Mouse (Mus musculus) CH12.LX (cell line): ENCODE data around the gene Sbsn. TPM values are rescaled to one million over a fixed set of nuclear protein-coding genes. Genes with fewer than 3 reads are reported as not detected.

Experiments
- DNase-seq: peaks from one replicate; pipeline ENCODE4 v3.0.0-alpha.2; 2013; ENCODE audit errors: extremely low read depth
- H3K27ac ChIP-seq: 2 replicates; pipeline ENCODE4 v1.5.1; 2012; ENCODE audit warnings: low read depth, mild to moderate bottlenecking, control low read depth, moderate library complexity; ENCODE audit not compliant: insufficient read depth
- H3K27me3 ChIP-seq: replicated peaks from 2 replicates; pipeline ENCODE3; 2012; ENCODE audit warnings: inconsistent platforms
- H3K36me3 ChIP-seq, 2 experiments: replicated peaks in 1 of 2; 2 replicates each; pipeline versions ENCODE3 to v1.6.1; 2012; ENCODE audit warnings: inconsistent platforms in 1 of 2, low read length in 1 of 2, mild to moderate bottlenecking in 1 of 2, mixed read lengths in 1 of 2, moderate library complexity in 1 of 2; ENCODE audit not compliant: control insufficient read depth in 1 of 2, insufficient read depth in 1 of 2
- H3K4me1 ChIP-seq, 2 experiments: 2 replicates each; pipeline ENCODE4 v1.6.1; 2012; ENCODE audit warnings: inconsistent platforms in 1 of 2, moderate library complexity in 1 of 2; ENCODE audit not compliant: insufficient read depth in 2 of 2, control insufficient read depth in 1 of 2
- H3K4me2 ChIP-seq: 2 replicates; pipeline ENCODE4 v1.6.1; 2012; ENCODE audit warnings: low read depth, mild to moderate bottlenecking, control low read depth; ENCODE audit not compliant: poor library complexity, insufficient read depth, severe bottlenecking
- H3K4me3 ChIP-seq, 3 experiments: fragments of 150-350 bp in 1 of 3; sonication (generic) in 1 of 3; replicated peaks in 1 of 3; 2 replicates each; pipeline versions ENCODE3 to v1.5.1; 2011 to 2012; ENCODE audit warnings: low read depth in 2 of 3, low read length in 2 of 3, mild to moderate bottlenecking in 2 of 3, moderate library complexity in 2 of 3, control low read depth in 1 of 3, improper control_type of control experiment in 1 of 3, inconsistent platforms in 1 of 3, mixed read lengths in 1 of 3; ENCODE audit not compliant: poor library complexity in 1 of 3
- H3K79me2 ChIP-seq: replicated peaks from 2 replicates; pipeline ENCODE4 v1.6.1; 2012; ENCODE audit warnings: mild to moderate bottlenecking, moderate library complexity; ENCODE audit not compliant: control insufficient read depth, poor library complexity, insufficient read depth, severe bottlenecking; ENCODE audit errors: extremely low read depth
- H3K9ac ChIP-seq: 2 replicates; pipeline ENCODE4 v1.6.1; 2012; ENCODE audit warnings: low read depth, mild to moderate bottlenecking, control low read depth, moderate library complexity; ENCODE audit not compliant: insufficient read depth
- H3K9me3 ChIP-seq: replicated peaks from 2 replicates; pipeline ENCODE3; 2012; ENCODE audit warnings: low read length, inconsistent platforms, mixed read lengths
- BHLHE40 ChIP-seq: IDR thresholded peaks from 2 replicates; pipeline ENCODE4 v1.6.1; 2011; ENCODE audit warnings: mild to moderate bottlenecking, low read depth, low read length, improper control_type of control experiment
- CHD1 ChIP-seq: IDR thresholded peaks from 2 replicates; pipeline ENCODE4 v1.6.1; 2012; ENCODE audit warnings: low read depth, low read length, improper control_type of control experiment, inconsistent platforms
- CHD2 ChIP-seq: IDR thresholded peaks from 2 replicates; pipeline ENCODE4 v1.6.1; 2011; ENCODE audit warnings: low read length, improper control_type of control experiment
- CTCF ChIP-seq, 2 experiments: IDR thresholded peaks in 1 of 2; conservative IDR thresholded peaks in 1 of 2; 2 replicates each; pipeline ENCODE4 v1.5.1; 2011 to 2012; ENCODE audit warnings: low read depth in 2 of 2, low read length in 2 of 2, improper control_type of control experiment in 1 of 2, inconsistent platforms in 1 of 2, mild to moderate bottlenecking in 1 of 2, moderate library complexity in 1 of 2
- E2F4 ChIP-seq: IDR thresholded peaks from 2 replicates; pipeline ENCODE4 v1.6.1; 2011; ENCODE audit warnings: low read depth, low read length, improper control_type of control experiment; ENCODE audit not compliant: insufficient replicate concordance
- ELF1 ChIP-seq: IDR thresholded peaks from 2 replicates; pipeline ENCODE4 v1.6.1; 2014; ENCODE audit warnings: low read depth, mild to moderate bottlenecking, inconsistent platforms, low read length, improper control_type of control experiment
- EP300 ChIP-seq: IDR thresholded peaks from 2 replicates; pipeline ENCODE4 v1.6.1; 2011; ENCODE audit warnings: low read length, improper control_type of control experiment
- ETS1 ChIP-seq: conservative IDR thresholded peaks from 2 replicates; pipeline ENCODE4 v1.6.1; 2012; ENCODE audit warnings: low read depth, mild to moderate bottlenecking, inconsistent platforms, low read length, improper control_type of control experiment, moderate library complexity
- GABPA ChIP-seq: IDR thresholded peaks from 2 replicates; pipeline ENCODE4 v1.6.1; 2012; ENCODE audit warnings: low read depth, low read length, improper control_type of control experiment, inconsistent platforms; ENCODE audit not compliant: insufficient replicate concordance
- HCFC1 ChIP-seq: IDR thresholded peaks from 2 replicates; pipeline ENCODE4 v1.6.1; 2012; ENCODE audit warnings: low read depth, mild to moderate bottlenecking, inconsistent platforms, low read length, improper control_type of control experiment
- IRF4 ChIP-seq: IDR thresholded peaks from 2 replicates; pipeline ENCODE4 v1.6.1; 2014; ENCODE audit warnings: low read depth, mild to moderate bottlenecking, inconsistent platforms, low read length, improper control_type of control experiment
- JUN ChIP-seq: IDR thresholded peaks from 2 replicates; pipeline ENCODE4 v1.6.1; 2011; ENCODE audit warnings: low read depth, mild to moderate bottlenecking, low read length, improper control_type of control experiment, moderate library complexity; ENCODE audit not compliant: insufficient read depth
- JUND ChIP-seq: conservative IDR thresholded peaks from 2 replicates; pipeline ENCODE4 v1.6.1; 2011; ENCODE audit warnings: low read depth, low read length, improper control_type of control experiment
- KAT2A ChIP-seq: IDR thresholded peaks from 2 replicates; pipeline ENCODE4 v1.6.1; 2012; ENCODE audit warnings: low read length, improper control_type of control experiment, inconsistent platforms; ENCODE audit not compliant: insufficient replicate concordance
- MAFK ChIP-seq: IDR thresholded peaks from 2 replicates; pipeline ENCODE4 v1.6.1; 2011; ENCODE audit warnings: low read length, improper control_type of control experiment; ENCODE audit not compliant: insufficient replicate concordance
- MAX ChIP-seq: IDR thresholded peaks from 2 replicates; pipeline ENCODE4 v1.6.1; 2011; ENCODE audit warnings: low read length, improper control_type of control experiment
- MAZ ChIP-seq: IDR thresholded peaks from 2 replicates; pipeline ENCODE4 v1.6.1; 2012; ENCODE audit warnings: low read depth, mild to moderate bottlenecking, inconsistent platforms, low read length, improper control_type of control experiment, moderate library complexity
- MEF2A ChIP-seq: IDR thresholded peaks from 2 replicates; pipeline ENCODE4 v1.6.1; 2014; ENCODE audit warnings: low read depth, mild to moderate bottlenecking, inconsistent platforms, low read length, improper control_type of control experiment, borderline replicate concordance
- MXI1 ChIP-seq: IDR thresholded peaks from 2 replicates; pipeline ENCODE4 v1.6.1; 2011; ENCODE audit warnings: mild to moderate bottlenecking, low read depth, low read length, improper control_type of control experiment
- MYC ChIP-seq: IDR thresholded peaks from 2 replicates; pipeline ENCODE4 v1.6.1; 2011; ENCODE audit warnings: low read depth, mild to moderate bottlenecking, improper control_type of control experiment, low read length
- NELFE ChIP-seq: IDR thresholded peaks from 2 replicates; pipeline ENCODE4 v1.6.1; 2011; ENCODE audit warnings: low read depth, low read length, improper control_type of control experiment
- NRF1 ChIP-seq: IDR thresholded peaks from 2 replicates; pipeline ENCODE4 v1.6.1; 2014; ENCODE audit warnings: low read depth, mild to moderate bottlenecking, inconsistent platforms, low read length, improper control_type of control experiment, moderate library complexity
- PAX5 ChIP-seq: IDR thresholded peaks from 2 replicates; pipeline ENCODE4 v1.6.1; 2012; ENCODE audit warnings: low read length, inconsistent platforms, mixed read lengths
- POLR2A ChIP-seq: IDR thresholded peaks from 2 replicates; pipeline ENCODE4 v1.6.1; 2011; ENCODE audit warnings: low read depth, mild to moderate bottlenecking, improper control_type of control experiment, low read length
- POLR2AphosphoS2 ChIP-seq: IDR thresholded peaks from 2 replicates; pipeline ENCODE4 v1.6.1; 2011; ENCODE audit warnings: low read depth, low read length, improper control_type of control experiment
- RAD21 ChIP-seq: IDR thresholded peaks from 2 replicates; pipeline ENCODE4 v1.6.1; 2011; ENCODE audit warnings: low read depth, mild to moderate bottlenecking, low read length, improper control_type of control experiment, moderate library complexity
- RCOR1 ChIP-seq: conservative IDR thresholded peaks from 2 replicates; pipeline ENCODE4 v1.6.1; 2012; ENCODE audit warnings: low read depth, mild to moderate bottlenecking, inconsistent platforms, low read length, improper control_type of control experiment
- SIN3A ChIP-seq: IDR thresholded peaks from 2 replicates; pipeline ENCODE4 v1.6.1; 2012; ENCODE audit warnings: low read length, improper control_type of control experiment, inconsistent platforms
- SMC3 ChIP-seq: IDR thresholded peaks from 2 replicates; pipeline ENCODE4 v1.6.1; 2011; ENCODE audit warnings: low read depth, low read length, improper control_type of control experiment
- TBP ChIP-seq: conservative IDR thresholded peaks from 2 replicates; pipeline ENCODE4 v1.6.1; 2011; ENCODE audit warnings: low read depth, low read length, improper control_type of control experiment
- TCF12 ChIP-seq: IDR thresholded peaks from 2 replicates; pipeline ENCODE4 v1.6.1; 2014; ENCODE audit warnings: low read depth, mild to moderate bottlenecking, inconsistent platforms, low read length, improper control_type of control experiment
- UBTF ChIP-seq: IDR thresholded peaks from 2 replicates; pipeline ENCODE4 v1.6.1; 2012; ENCODE audit warnings: low read depth, mild to moderate bottlenecking, inconsistent platforms, low read length, improper control_type of control experiment, moderate library complexity
- USF1 ChIP-seq: IDR thresholded peaks from 2 replicates; pipeline ENCODE4 v1.6.1; 2014; ENCODE audit warnings: low read depth, mild to moderate bottlenecking, inconsistent platforms, low read length, improper control_type of control experiment
- USF2 ChIP-seq: conservative IDR thresholded peaks from 2 replicates; pipeline ENCODE4 v1.6.1; 2011; ENCODE audit warnings: low read depth, low read length, improper control_type of control experiment
- ZC3H11A ChIP-seq: IDR thresholded peaks from 2 replicates; pipeline ENCODE4 v1.6.1; 2012; ENCODE audit warnings: low read depth, mild to moderate bottlenecking, inconsistent platforms, low read length, improper control_type of control experiment
- ZKSCAN1 ChIP-seq: IDR thresholded peaks from 2 replicates; pipeline ENCODE4 v1.6.1; 2012; ENCODE audit warnings: low read depth, inconsistent platforms, low read length, improper control_type of control experiment, borderline replicate concordance
- ZMIZ1 ChIP-seq: IDR thresholded peaks from 2 replicates; pipeline ENCODE4 v1.6.1; 2012; ENCODE audit warnings: low read depth, mild to moderate bottlenecking, inconsistent platforms, low read length, improper control_type of control experiment
- ZNF384 ChIP-seq: IDR thresholded peaks from 2 replicates; pipeline ENCODE4 v1.6.1; 2012; ENCODE audit warnings: low read depth, low read length, improper control_type of control experiment, inconsistent platforms
- dilution Hi-C: fragments of 300-500 bp; cut with MboI; formaldehyde crosslinking; loops from 2 replicates; pipeline ENCODE4 v1.14.3; 2020; ENCODE audit warnings: low sequenced_read_pairs; ENCODE audit not compliant: extremely low pct_unique_long_range_greater_than_20kb, extremely low pct_ligation_motif_present
- in situ Hi-C: fragments of 300-500 bp; cut with MboI; formaldehyde crosslinking; loops from 3 replicates; pipeline ENCODE4 v1.14.3; 2019; ENCODE audit warnings: low sequenced_read_pairs, low pct_ligation_motif_present, low pct_unique_long_range_greater_than_20kb, mixed read lengths
- polyA plus RNA-seq: library from polyadenylated mRNA; unstranded; fragments of >175 nt; gene quantifications from 2 replicates; pipeline ENCODE4 v1.2.1, GENCODE M21; 2012; ENCODE audit warnings: low read depth; ENCODE audit not compliant: insufficient read length
- total RNA-seq, 2 experiments: library from RNA; depleted of rRNA; stranded (reverse); fragments of 300-350 nt in 1 of 2; fragments of >200 nt in 1 of 2; gene quantifications; 2 replicates each; pipeline ENCODE4 v1.2.3; 2012 to 2014

The Sbsn gene
- total and polyA plus RNA-seq, 3 experiments, result 0.30 to 0.76 (median 0.69) TPM

GRCm38 (mm10) chr7:30781792-30782191 lies 30.5 kb downstream of the Sbsn start:
- H3K79me2 ChIP-seq, result no peaks in the 10 kb centered on the region
- TF ChIP-seq BHLHE40, result no peak
- no peak for TF ChIP-seq RCOR1
- peak; percentile 13; the same call in 1 of the 2 replicates for TF ChIP-seq ZC3H11A
- no peak for TF ChIP-seq E2F4
- no peak for TF ChIP-seq EP300
- no peak for TF ChIP-seq JUND
- TF ChIP-seq PAX5, result no peak
- TF ChIP-seq ETS1, result no peak
- no peak for TF ChIP-seq CHD1
- TF ChIP-seq POLR2A, result no peak
- TF ChIP-seq ZNF384, result no peak
- no peak for TF ChIP-seq NELFE
- no peak for TF ChIP-seq CHD2
- peak; percentile 67 for TF ChIP-seq RAD21
- no peak for TF ChIP-seq MAFK
- TF ChIP-seq UBTF, result no peak
- no peak for TF ChIP-seq ZMIZ1
- no peak for TF ChIP-seq GABPA
- TF ChIP-seq USF1, result no peak
- TF ChIP-seq MYC, result no peak
- peak; percentile 68 to 86 for TF ChIP-seq CTCF (conservative IDR thresholded peaks at IDR 0.05 in 1 of 2, IDR thresholded peaks at IDR 0.05 in 1 of 2; ENCODE audit: low read depth in 2 of 2, low read length in 2 of 2)
- peak; percentile 87 for TF ChIP-seq SMC3
- TF ChIP-seq MAZ, result no peak
- no peak for TF ChIP-seq TBP
- no peak for TF ChIP-seq TCF12
- TF ChIP-seq JUN, result no peak
- TF ChIP-seq HCFC1, result no peak
- no peak for TF ChIP-seq ZKSCAN1
- TF ChIP-seq MXI1, result no peak
- no peak for TF ChIP-seq MEF2A
- no peak for TF ChIP-seq KAT2A
- no peak for TF ChIP-seq POLR2AphosphoS2
- TF ChIP-seq SIN3A, result no peak
- TF ChIP-seq MAX, result 0 out of 2 replicates have a peak, but pooled peaks have one; percentile 20
- 0 out of 2 replicates have a peak, but pooled peaks have one; percentile 26 for TF ChIP-seq IRF4
- no peak for TF ChIP-seq ELF1
- TF ChIP-seq NRF1, result no peak
- no peak for TF ChIP-seq USF2
- H3K27me3 ChIP-seq, result peaks cover 4% of the 10 kb centered on the region
- no peaks in the 10 kb centered on the region for H3K9me3 ChIP-seq
- no peak overlapping the region for H3K4me3 ChIP-seq
- H3K4me1 ChIP-seq, result peaks cover 0 to 15% of the 10 kb centered on the region in 2 experiments; a peak in 2 of 4 replicates
- no peak overlapping the region for H3K27ac ChIP-seq
- DNase-seq, result peak; percentile 46
- dilution Hi-C loops, result no loop called here
- no peak overlapping the region for H3K4me2 ChIP-seq
- H3K36me3 ChIP-seq, result no peaks in the 10 kb centered on the region
- H3K9ac ChIP-seq, result no peak overlapping the region
- in situ Hi-C loops, result no loop called here
